Mouse (Mus musculus) stomach, postnatal 0 days (tissue): ENCODE data around the gene Eif4g3.

Experiments
- CTCF ChIP-seq: IDR thresholded peaks from 2 replicates; pipeline ENCODE4 v1.5.1; 2016; ENCODE audit warnings: antibody characterized with exemption, low read depth, mild to moderate bottlenecking, moderate library complexity
- EP300 ChIP-seq: optimal IDR thresholded peaks from 2 replicates; pipeline ENCODE3; 2016; ENCODE audit warnings: antibody characterized with exemption

DNA sequence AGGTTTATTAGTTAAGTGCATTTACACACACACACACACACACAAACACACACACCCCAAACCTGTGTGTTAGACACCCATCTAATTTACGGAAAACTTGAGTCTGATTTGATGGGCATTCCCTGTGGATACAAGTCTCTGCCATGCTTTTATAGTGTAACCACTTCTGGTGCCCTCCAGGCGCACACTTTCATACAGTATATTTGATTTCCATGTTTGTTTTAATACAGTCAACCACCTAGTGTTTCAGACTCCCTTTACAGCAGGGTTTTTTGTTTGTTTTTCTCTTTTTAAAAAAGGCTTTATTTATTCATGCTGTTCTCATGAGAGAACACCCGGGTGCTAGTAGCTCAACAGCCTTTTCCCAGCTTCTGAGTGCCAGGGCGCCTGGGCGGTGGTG lies 94.1 kb downstream of the Eif4g3 start:
- TF ChIP-seq CTCF, result no peak
- no peak for TF ChIP-seq EP300
